Mouse (Mus musculus) erythroblast, embryonic 14.5 days (primary cell): Measurements from ENCODE around the gene Ano1. TPM values are rescaled to one million over a fixed set of nuclear protein-coding genes. Genes with fewer than 3 reads are reported as not detected.

Experiments
- H3K27me3 ChIP-seq: 2 replicates; pipeline ENCODE4 v1.6.1; 2012; ENCODE audit warnings: inconsistent platforms; ENCODE audit not compliant: control insufficient read depth
- H3K36me3 ChIP-seq: 2 replicates; pipeline ENCODE4 v1.6.1; 2012; ENCODE audit warnings: mild to moderate bottlenecking, inconsistent platforms; ENCODE audit not compliant: control insufficient read depth
- H3K4me1 ChIP-seq: 2 replicates; pipeline ENCODE4 v1.6.1; 2012; ENCODE audit warnings: inconsistent platforms; ENCODE audit not compliant: control insufficient read depth
- H3K4me3 ChIP-seq: replicated peaks from 2 replicates; pipeline ENCODE3; 2012; ENCODE audit warnings: moderate library complexity, mild to moderate bottlenecking, inconsistent platforms
- H3K9me3 ChIP-seq: 2 replicates; pipeline ENCODE4 v1.6.1; 2012; ENCODE audit warnings: low read length, inconsistent platforms, mixed read lengths; ENCODE audit not compliant: control insufficient read depth
- GATA1 ChIP-seq: IDR thresholded peaks from 2 replicates; pipeline ENCODE4 v1.6.1; 2012; ENCODE audit warnings: low read length, inconsistent platforms, mixed read lengths
- TAL1 ChIP-seq: IDR thresholded peaks from 3 replicates; pipeline ENCODE4 v1.6.1; 2012; ENCODE audit warnings: low read length, inconsistent platforms, mixed read lengths
- polyA plus RNA-seq: library from polyadenylated mRNA; stranded (reverse); fragments of >175 nt; gene quantifications from 2 replicates; pipeline ENCODE4 v1.2.3, GENCODE M21; 2012

Gene Ano1
- polyA plus RNA-seq, 1 experiment: 0.08 TPM

- Histone ChIP-seq H3K4me1 (no peaks in the 10 kb centered on the region), H3K36me3 (no peaks in the 10 kb centered on the region)
Measured at GRCm38 (mm10) chr7:144689136-144689535, 62.6 kb downstream of the Ano1 start.

GRCm38 (mm10) chr7:144687663-144688381 lies 64.0 kb downstream of the Ano1 start:
- Histone ChIP-seq H3K4me3 (no peak overlapping the region), H3K36me3 (no peaks in the 10 kb centered on the region), H3K9me3 (no peaks in the 10 kb centered on the region), H3K4me1 (no peaks in the 10 kb centered on the region), H3K27me3 (no peaks in the 10 kb centered on the region)
- TF ChIP-seq TAL1 (no peak), GATA1 (no peak)

More at GRCm38 (mm10) chr7:144689136-144689535, 62.6 kb downstream of the Ano1 start:
- no peak overlapping the region for H3K4me3 ChIP-seq
- H3K9me3 ChIP-seq: no peaks in the 10 kb centered on the region
- TF ChIP-seq TAL1: no peak
- no peak for TF ChIP-seq GATA1
- H3K27me3 ChIP-seq: no peaks in the 10 kb centered on the region

DNA sequence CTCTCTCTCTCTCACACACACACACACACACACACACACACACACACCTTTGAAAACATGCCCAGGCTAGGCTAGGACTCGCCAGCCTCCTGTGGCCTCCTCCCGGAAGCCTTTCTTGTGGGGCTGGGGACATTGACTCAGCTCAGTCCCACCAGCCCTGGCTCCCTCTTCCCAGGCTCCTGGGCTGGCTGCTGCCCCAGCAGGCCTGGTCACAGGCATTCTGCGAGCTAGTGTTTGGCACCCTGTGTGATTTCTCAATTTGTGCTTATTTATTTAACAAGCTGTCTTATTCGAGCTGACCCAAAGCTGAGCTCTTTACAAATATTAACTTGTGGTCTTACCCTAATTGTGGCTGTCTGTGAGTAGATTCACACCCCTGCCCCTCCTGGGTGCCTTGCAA lies 66.8 kb downstream of the Ano1 start:
- Histone ChIP-seq H3K27me3 (peaks cover 9% of the 10 kb centered on the region), H3K36me3 (no peaks in the 10 kb centered on the region), H3K9me3 (no peaks in the 10 kb centered on the region), H3K4me1 (no peaks in the 10 kb centered on the region), H3K4me3 (no peak overlapping the region)
- TF ChIP-seq GATA1 (no peak), TAL1 (no peak)

- H3K27me3 ChIP-seq: peaks cover 14% of the 10 kb centered on the region
- no peak for TF ChIP-seq TAL1
- no peak for TF ChIP-seq GATA1
- H3K36me3 ChIP-seq: no peaks in the 10 kb centered on the region
- H3K4me3 ChIP-seq: no peak overlapping the region
- no peaks in the 10 kb centered on the region for H3K4me1 ChIP-seq
- H3K9me3 ChIP-seq: no peaks in the 10 kb centered on the region
Measured at GRCm38 (mm10) chr7:144684467-144684866, 67.3 kb downstream of the Ano1 start.

- no peaks in the 10 kb centered on the region for H3K36me3 ChIP-seq
- TF ChIP-seq TAL1 (no peak), GATA1 (no peak)
- no peaks in the 10 kb centered on the region for H3K9me3 ChIP-seq
- H3K27me3 ChIP-seq: peaks cover 34% of the 10 kb centered on the region
- no peak overlapping the region for H3K4me3 ChIP-seq
- no peaks in the 10 kb centered on the region for H3K4me1 ChIP-seq
Measured at GRCm38 (mm10) chr7:144680096-144680495, 71.7 kb downstream of the Ano1 start.

DNA sequence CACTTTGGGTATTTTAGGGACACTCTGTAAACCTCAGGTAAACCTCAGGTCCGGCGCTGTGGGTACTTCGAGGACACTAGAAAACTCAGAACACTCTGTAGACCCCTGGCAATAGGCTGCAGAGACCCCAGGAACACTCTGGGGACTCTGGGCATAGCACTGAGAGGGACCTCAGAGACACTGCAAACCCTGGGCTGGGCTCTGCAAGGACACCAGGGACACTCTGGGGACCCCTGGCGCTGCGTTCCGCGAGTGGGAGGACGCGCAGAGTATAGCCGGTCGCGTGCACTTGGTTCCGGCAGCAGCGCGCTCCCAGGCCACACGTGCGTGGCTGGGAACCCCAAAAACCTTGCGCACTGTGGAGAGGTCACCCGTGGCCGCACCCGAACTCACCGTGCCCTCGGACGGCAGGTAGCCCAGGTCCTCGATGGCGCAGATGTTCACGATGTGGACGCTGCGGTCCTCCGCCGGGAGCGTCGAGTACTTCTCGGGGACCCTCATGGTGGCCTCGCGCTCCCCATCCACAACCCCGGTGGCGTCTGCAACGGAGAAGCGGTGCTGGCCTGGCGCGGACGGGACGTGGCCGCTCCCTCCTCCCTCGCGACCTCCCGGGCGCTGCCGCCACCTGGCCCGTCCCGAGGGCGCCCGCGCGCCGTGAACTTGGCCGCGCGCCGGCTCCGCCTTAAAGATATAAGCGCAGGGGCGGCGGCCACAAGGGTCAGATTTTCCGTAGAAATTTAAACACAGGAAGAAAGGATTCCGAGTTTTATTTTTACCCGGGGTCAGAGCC lies 73.3 kb downstream of the Ano1 start:
- TF ChIP-seq TAL1: no peak
- H3K4me1 ChIP-seq: no peaks in the 10 kb centered on the region
- H3K27me3 ChIP-seq: peaks cover 34% of the 10 kb centered on the region
- H3K36me3 ChIP-seq: no peaks in the 10 kb centered on the region
- H3K4me3 ChIP-seq: no peak overlapping the region
- no peaks in the 10 kb centered on the region for H3K9me3 ChIP-seq

DNA sequence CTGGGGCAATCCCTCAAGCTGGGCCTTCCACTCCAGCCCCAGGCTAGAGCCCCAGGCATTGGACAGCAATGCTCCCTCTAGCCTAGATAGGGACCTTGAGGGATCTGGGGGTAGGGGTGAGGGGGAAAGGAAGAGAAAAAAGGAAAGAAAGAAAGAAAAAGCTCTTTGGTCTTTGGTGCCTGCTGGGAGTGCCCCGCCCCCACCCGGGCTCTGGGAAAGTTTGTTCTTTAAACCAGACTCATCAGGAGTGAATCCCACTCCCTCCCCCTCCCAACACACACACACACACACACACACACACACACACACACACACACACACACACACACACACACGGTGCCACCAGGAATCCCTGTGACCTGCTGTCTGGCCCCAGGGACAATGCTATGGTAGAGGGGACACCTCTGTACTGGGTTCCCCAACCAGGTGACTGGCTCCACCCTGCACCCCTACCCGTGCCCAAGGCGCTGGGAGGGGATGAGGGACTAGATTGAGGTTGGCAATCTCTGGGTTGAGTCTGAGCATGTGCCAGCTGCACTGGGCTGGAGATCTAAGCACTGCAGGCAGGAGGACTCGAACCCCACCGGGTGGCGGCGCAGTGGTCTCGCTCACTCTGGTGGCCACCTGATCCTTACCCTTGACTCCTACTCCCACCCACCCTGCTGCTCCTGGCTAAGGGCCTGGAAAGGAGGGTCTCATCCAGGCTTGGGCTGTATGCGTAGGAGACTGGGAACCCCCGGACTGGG lies 74.3 kb downstream of the Ano1 start:
- TF ChIP-seq GATA1: no peak
- TF ChIP-seq TAL1: no peak
- Histone ChIP-seq H3K36me3 (no peaks in the 10 kb centered on the region), H3K4me1 (no peaks in the 10 kb centered on the region), H3K4me3 (no peak overlapping the region), H3K27me3 (peaks cover 34% of the 10 kb centered on the region), H3K9me3 (no peaks in the 10 kb centered on the region)

GRCm38 (mm10) chr7:144675632-144676031 lies 76.1 kb downstream of the Ano1 start:
- Histone ChIP-seq H3K9me3 (no peaks in the 10 kb centered on the region), H3K27me3 (peaks cover 30% of the 10 kb centered on the region), H3K4me1 (no peaks in the 10 kb centered on the region), H3K36me3 (no peaks in the 10 kb centered on the region), H3K4me3 (no peak overlapping the region)
- TF ChIP-seq TAL1 (no peak), GATA1 (no peak)

DNA sequence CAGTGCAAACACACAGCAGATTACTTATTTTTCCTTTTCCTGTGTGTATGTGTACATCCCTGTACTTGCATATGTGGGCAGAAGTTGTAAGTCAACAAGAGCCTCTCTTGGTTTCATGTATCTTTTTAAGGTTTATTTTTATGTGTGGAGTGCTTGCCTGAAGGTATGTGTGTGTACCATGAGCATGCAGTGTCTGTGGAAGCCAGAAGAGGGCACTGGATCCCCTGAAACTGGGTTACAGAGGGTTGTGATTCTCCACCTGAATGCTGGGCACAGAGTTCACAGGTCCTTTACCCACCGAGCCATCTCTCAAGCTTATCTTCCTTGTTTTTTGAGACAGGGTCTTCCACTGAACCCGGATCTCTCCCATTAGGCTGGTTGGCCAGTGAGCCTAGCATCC lies 81.9 kb downstream of the Ano1 start:
- H3K27me3 ChIP-seq: no peaks in the 10 kb centered on the region
- H3K4me3 ChIP-seq: no peak overlapping the region
- no peaks in the 10 kb centered on the region for H3K4me1 ChIP-seq
- peaks cover 4% of the 10 kb centered on the region; the same call in 1 of the 2 replicates for H3K36me3 ChIP-seq
- TF ChIP-seq GATA1 (no peak), TAL1 (no peak)
- H3K9me3 ChIP-seq: no peaks in the 10 kb centered on the region
